Mouse (Mus musculus) hindbrain, embryonic 13.5 days (tissue): ENCODE results near the gene Ccdc188. TPM values are rescaled to one million over a fixed set of nuclear protein-coding genes. Genes with fewer than 3 reads are reported as not detected.

ENCODE experiments used
- ATAC-seq: fragments of 200-750 bp; cut with Nextera tagmentation; 2 replicates; pipeline ENCODE4 v1.8.0; 2017; ENCODE audit warnings: moderate TSS enrichment; ENCODE audit not compliant: low FRiP score
- H3K27ac ChIP-seq: fragments of 300-500 bp; sonication (generic); 2 replicates; pipeline ENCODE4 v1.5.1; 2015; ENCODE audit warnings: inconsistent platforms, mild to moderate bottlenecking, moderate library complexity
- H3K27me3 ChIP-seq: fragments of 300-500 bp; sonication (generic); 2 replicates; pipeline ENCODE4 v1.6.1; 2015; ENCODE audit warnings: mild to moderate bottlenecking, inconsistent platforms
- H3K36me3 ChIP-seq: fragments of 300-500 bp; sonication (generic); 2 replicates; pipeline ENCODE4 v1.6.1; 2015; ENCODE audit warnings: mild to moderate bottlenecking, inconsistent platforms
- H3K4me1 ChIP-seq: fragments of 300-500 bp; sonication (generic); replicated peaks from 2 replicates; pipeline ENCODE4 v1.6.1; 2015; ENCODE audit warnings: inconsistent platforms
- H3K4me2 ChIP-seq: fragments of 300-500 bp; sonication (generic); 2 replicates; pipeline ENCODE4 v1.6.1; 2015; ENCODE audit warnings: inconsistent platforms, mild to moderate bottlenecking, moderate library complexity
- H3K4me3 ChIP-seq: fragments of 300-500 bp; sonication (generic); 2 replicates; pipeline ENCODE4 v1.5.1; 2015; ENCODE audit warnings: mild to moderate bottlenecking, inconsistent platforms
- H3K9ac ChIP-seq: fragments of 300-500 bp; sonication (generic); 2 replicates; pipeline ENCODE4 v1.6.1; 2015; ENCODE audit warnings: mild to moderate bottlenecking, inconsistent platforms
- H3K9me3 ChIP-seq: fragments of 300-500 bp; sonication (generic); 2 replicates; pipeline ENCODE4 v1.6.1; 2016; ENCODE audit warnings: inconsistent platforms
- WGBS: fragments of 180-500 bp; shearing (Covaris S2); methylation state at CpG from one replicate; pipeline ENCODE4 v1.1.7; 2015; 5-methylcytosine and 5-hydroxymethylcytosine counted together
- polyA plus RNA-seq: library from polyadenylated mRNA; unstranded; fragments of >200 nt; fragmentation: Nextera tagmentation; extraction: Ambion mirVana; gene quantifications from 2 replicates; pipeline ENCODE4 v1.2.1, GENCODE M21; 2015

The Ccdc188 gene
- not detected in 2 replicates for polyA plus RNA-seq

- Histone ChIP-seq H3K9me3 (no peaks in the 10 kb centered on the region), H3K9ac (0 out of 2 replicates have a peak within 1 kb of the TSS, but pooled peaks have one; percentile 14), H3K4me3 (no peak within 1 kb of the TSS), H3K4me1 (peaks cover 49% of the 10 kb centered on the region), H3K36me3 (peaks cover 19% of the 10 kb centered on the region), H3K27me3 (no peaks in the 10 kb centered on the region), H3K27ac (no peak within 1 kb of the TSS), H3K4me2 (no peak within 1 kb of the TSS)
- 86% methylated on average over 4 of the region's 4 CpGs for WGBS
- ATAC-seq, result no peak
Observed at GRCm38 (mm10) chr16:18217579-18217978, at the start of gene Ccdc188. Ccdc188 (plus strand) TSS chr16:18217879.

GRCm38 (mm10) chr16:18169156-18169555 lies 48.5 kb upstream of the Ccdc188 start:
- H3K36me3 ChIP-seq, result no peaks in the 10 kb centered on the region
- H3K4me1 ChIP-seq, result peaks cover 34% of the 10 kb centered on the region
- no peak overlapping the region for H3K27ac ChIP-seq
- H3K9ac ChIP-seq, result no peak overlapping the region
- ATAC-seq, result no peak
- H3K27me3 ChIP-seq, result 0 out of 2 replicates have a peak, but pooled peaks cover 6% of the 10 kb centered on the region
- 88% methylated on average over 5 of the region's 5 CpGs for WGBS
- no peak overlapping the region for H3K4me2 ChIP-seq
- no peak overlapping the region for H3K4me3 ChIP-seq
- no peaks in the 10 kb centered on the region for H3K9me3 ChIP-seq

GRCm38 (mm10) chr16:18169776-18170175 lies 47.9 kb upstream of the Ccdc188 start:
- Histone ChIP-seq H3K4me1 (peaks cover 27% of the 10 kb centered on the region), H3K4me3 (no peak overlapping the region), H3K27me3 (0 out of 2 replicates have a peak, but pooled peaks cover 7% of the 10 kb centered on the region), H3K27ac (no peak overlapping the region), H3K9me3 (no peaks in the 10 kb centered on the region), H3K9ac (no peak overlapping the region), H3K4me2 (no peak overlapping the region), H3K36me3 (no peaks in the 10 kb centered on the region)
- WGBS, result 91% methylated on average over 3 of the region's 3 CpGs
- no peak for ATAC-seq

- ATAC-seq, result peak; percentile 29; the same call in 1 of the 2 replicates
- H3K4me1 ChIP-seq, result peaks cover 11% of the 10 kb centered on the region
- 12% methylated on average over 7 of the region's 7 CpGs for WGBS
- H3K36me3 ChIP-seq, result no peaks in the 10 kb centered on the region
- H3K4me2 ChIP-seq, result no peak overlapping the region
- H3K27me3 ChIP-seq, result 0 out of 2 replicates have a peak, but pooled peaks cover 11% of the 10 kb centered on the region
- H3K9me3 ChIP-seq, result no peaks in the 10 kb centered on the region
- no peak overlapping the region for H3K4me3 ChIP-seq
- H3K9ac ChIP-seq, result no peak overlapping the region
- no peak overlapping the region for H3K27ac ChIP-seq
Observed at GRCm38 (mm10) chr16:18172266-18172855, 45.3 kb upstream of the Ccdc188 start.

GRCm38 (mm10) chr16:18173231-18173630 lies 44.4 kb upstream of the Ccdc188 start:
- Histone ChIP-seq H3K27me3 (0 out of 2 replicates have a peak, but pooled peaks cover 11% of the 10 kb centered on the region), H3K36me3 (no peaks in the 10 kb centered on the region), H3K4me2 (no peak overlapping the region), H3K4me3 (no peak overlapping the region), H3K4me1 (peaks cover 11% of the 10 kb centered on the region), H3K9me3 (no peaks in the 10 kb centered on the region), H3K9ac (peak overlapping the region; percentile 35; the same call in 1 of the 2 replicates), H3K27ac (no peak overlapping the region)
- 78% methylated on average over 9 of the region's 9 CpGs for WGBS
- ATAC-seq, result 0 out of 2 replicates have a peak, but pooled peaks have one; percentile 16

GRCm38 (mm10) chr16:18173788-18174187 lies 43.9 kb upstream of the Ccdc188 start:
- 65% methylated on average over 11 of the region's 11 CpGs for WGBS
- H3K9me3 ChIP-seq, result no peaks in the 10 kb centered on the region
- ATAC-seq, result no peak
- H3K27ac ChIP-seq, result no peak overlapping the region
- H3K4me3 ChIP-seq, result no peak overlapping the region
- H3K4me1 ChIP-seq, result peaks cover 11% of the 10 kb centered on the region
- H3K36me3 ChIP-seq, result no peaks in the 10 kb centered on the region
- H3K27me3 ChIP-seq, result 0 out of 2 replicates have a peak, but pooled peaks cover 11% of the 10 kb centered on the region
- H3K9ac ChIP-seq, result peak overlapping the region; percentile 35; the same call in 1 of the 2 replicates
- no peak overlapping the region for H3K4me2 ChIP-seq

GRCm38 (mm10) chr16:18175817-18176541 lies 41.7 kb upstream of the Ccdc188 start:
- Histone ChIP-seq H3K9me3 (no peaks in the 10 kb centered on the region), H3K9ac (no peak overlapping the region), H3K36me3 (no peaks in the 10 kb centered on the region), H3K4me3 (no peak overlapping the region), H3K4me1 (peaks cover 12% of the 10 kb centered on the region), H3K27me3 (0 out of 2 replicates have a peak, but pooled peaks cover 9% of the 10 kb centered on the region), H3K27ac (no peak overlapping the region), H3K4me2 (no peak overlapping the region)
- 63% methylated on average over 6 of the region's 6 CpGs for WGBS
- no peak for ATAC-seq

- 89% methylated on average over 4 of the region's 4 CpGs for WGBS
- no peak for ATAC-seq
- no peak overlapping the region for H3K27ac ChIP-seq
Observed at GRCm38 (mm10) chr16:18176758-18177157, 40.9 kb upstream of the Ccdc188 start.

GRCm38 (mm10) chr16:18179591-18179990 lies 38.1 kb upstream of the Ccdc188 start:
- Histone ChIP-seq H3K4me3 (no peak overlapping the region), H3K4me1 (peaks cover 14% of the 10 kb centered on the region), H3K36me3 (no peaks in the 10 kb centered on the region), H3K9me3 (no peaks in the 10 kb centered on the region), H3K27ac (no peak overlapping the region), H3K27me3 (0 out of 2 replicates have a peak, but pooled peaks cover 5% of the 10 kb centered on the region), H3K4me2 (no peak overlapping the region), H3K9ac (no peak overlapping the region)
- no peak for ATAC-seq
- 45% methylated on average over 2 of the region's 2 CpGs for WGBS

More at GRCm38 (mm10) chr16:18176758-18177157, 40.9 kb upstream of the Ccdc188 start:
- Histone ChIP-seq H3K9me3 (no peaks in the 10 kb centered on the region), H3K4me2 (no peak overlapping the region), H3K4me1 (peaks cover 19% of the 10 kb centered on the region), H3K36me3 (no peaks in the 10 kb centered on the region), H3K27me3 (0 out of 2 replicates have a peak, but pooled peaks cover 9% of the 10 kb centered on the region), H3K9ac (no peak overlapping the region), H3K4me3 (no peak overlapping the region)

- H3K4me2 ChIP-seq, result no peak overlapping the region
- no peak overlapping the region for H3K27ac ChIP-seq
- no peak for ATAC-seq
- H3K9me3 ChIP-seq, result no peaks in the 10 kb centered on the region
- H3K4me1 ChIP-seq, result peaks cover 22% of the 10 kb centered on the region
- H3K9ac ChIP-seq, result no peak overlapping the region
- H3K4me3 ChIP-seq, result no peak overlapping the region
- no peaks in the 10 kb centered on the region for H3K36me3 ChIP-seq
- WGBS, result 44% methylated on average over 10 of the region's 10 CpGs
- no peaks in the 10 kb centered on the region for H3K27me3 ChIP-seq
Observed at GRCm38 (mm10) chr16:18181398-18181797, 36.3 kb upstream of the Ccdc188 start.

- Histone ChIP-seq H3K36me3 (no peaks in the 10 kb centered on the region), H3K9ac (no peak overlapping the region), H3K4me3 (no peak overlapping the region), H3K4me1 (peaks cover 22% of the 10 kb centered on the region), H3K9me3 (no peaks in the 10 kb centered on the region), H3K27ac (no peak overlapping the region), H3K4me2 (no peak overlapping the region), H3K27me3 (no peaks in the 10 kb centered on the region)
- WGBS, result 86% methylated on average over 8 of the region's 8 CpGs
- ATAC-seq, result no peak
Observed at GRCm38 (mm10) chr16:18182766-18183165, 34.9 kb upstream of the Ccdc188 start.

GRCm38 (mm10) chr16:18185715-18186449 lies 31.8 kb upstream of the Ccdc188 start:
- WGBS, result 81% methylated on average over 8 of the region's 8 CpGs
- no peak overlapping the region for H3K9ac ChIP-seq
- no peaks in the 10 kb centered on the region for H3K27me3 ChIP-seq
- H3K4me3 ChIP-seq, result no peak overlapping the region
- H3K4me2 ChIP-seq, result no peak overlapping the region
- ATAC-seq, result no peak
- no peaks in the 10 kb centered on the region for H3K36me3 ChIP-seq
- H3K9me3 ChIP-seq, result no peaks in the 10 kb centered on the region
- peaks cover 22% of the 10 kb centered on the region for H3K4me1 ChIP-seq
- H3K27ac ChIP-seq, result no peak overlapping the region
